Mouse (Mus musculus) midbrain, embryonic 13.5 days (tissue): Measurements from ENCODE around the gene Lrrc17. TPM values are rescaled to one million over a fixed set of nuclear protein-coding genes. Genes with fewer than 3 reads are reported as not detected.

ENCODE experiments used
- ATAC-seq: fragments of 200-750 bp; cut with Nextera tagmentation; 2 replicates; pipeline ENCODE4 v1.8.0; 2017; ENCODE audit warnings: mild to moderate bottlenecking, moderate TSS enrichment, moderate library complexity
- H3K27ac ChIP-seq: fragments of 300-500 bp; sonication (generic); 2 replicates; pipeline ENCODE4 v1.5.1; 2015; ENCODE audit warnings: inconsistent platforms, mild to moderate bottlenecking, moderate library complexity
- H3K27me3 ChIP-seq: fragments of 300-500 bp; sonication (generic); 2 replicates; pipeline ENCODE4 v1.6.1; 2015; ENCODE audit warnings: mild to moderate bottlenecking, inconsistent platforms
- H3K36me3 ChIP-seq: fragments of 300-500 bp; sonication (generic); 2 replicates; pipeline ENCODE4 v1.6.1; 2015; ENCODE audit warnings: mild to moderate bottlenecking, inconsistent platforms
- H3K4me1 ChIP-seq: fragments of 300-500 bp; sonication (generic); replicated peaks from 2 replicates; pipeline ENCODE4 v1.6.1; 2015; ENCODE audit warnings: inconsistent platforms
- H3K4me2 ChIP-seq: fragments of 300-500 bp; sonication (generic); replicated peaks from 2 replicates; pipeline ENCODE4 v1.6.1; 2015; ENCODE audit warnings: moderate library complexity, mild to moderate bottlenecking, inconsistent platforms
- H3K4me3 ChIP-seq: fragments of 300-500 bp; sonication (generic); replicated peaks from 2 replicates; pipeline ENCODE4 v1.5.1; 2015; ENCODE audit warnings: mild to moderate bottlenecking, inconsistent platforms
- H3K9ac ChIP-seq: fragments of 300-500 bp; sonication (generic); replicated peaks from 2 replicates; pipeline ENCODE4 v1.6.1; 2015; ENCODE audit warnings: mild to moderate bottlenecking, inconsistent platforms
- H3K9me3 ChIP-seq: fragments of 300-500 bp; sonication (generic); 2 replicates; pipeline ENCODE4 v1.6.1; 2016; ENCODE audit warnings: mild to moderate bottlenecking, inconsistent platforms
- WGBS: fragments of 180-500 bp; shearing (Covaris S2); methylation state at CpG from one replicate; pipeline ENCODE4 v1.1.7; 2015; 5-methylcytosine and 5-hydroxymethylcytosine counted together
- polyA plus RNA-seq: library from polyadenylated mRNA; unstranded; fragments of >200 nt; fragmentation: Nextera tagmentation; extraction: Ambion mirVana; gene quantifications from 2 replicates; pipeline ENCODE4 v1.2.1, GENCODE M21; 2015

Gene Lrrc17
- polyA plus RNA-seq, 1 experiment from 2014 or later = 9.2 TPM

DNA sequence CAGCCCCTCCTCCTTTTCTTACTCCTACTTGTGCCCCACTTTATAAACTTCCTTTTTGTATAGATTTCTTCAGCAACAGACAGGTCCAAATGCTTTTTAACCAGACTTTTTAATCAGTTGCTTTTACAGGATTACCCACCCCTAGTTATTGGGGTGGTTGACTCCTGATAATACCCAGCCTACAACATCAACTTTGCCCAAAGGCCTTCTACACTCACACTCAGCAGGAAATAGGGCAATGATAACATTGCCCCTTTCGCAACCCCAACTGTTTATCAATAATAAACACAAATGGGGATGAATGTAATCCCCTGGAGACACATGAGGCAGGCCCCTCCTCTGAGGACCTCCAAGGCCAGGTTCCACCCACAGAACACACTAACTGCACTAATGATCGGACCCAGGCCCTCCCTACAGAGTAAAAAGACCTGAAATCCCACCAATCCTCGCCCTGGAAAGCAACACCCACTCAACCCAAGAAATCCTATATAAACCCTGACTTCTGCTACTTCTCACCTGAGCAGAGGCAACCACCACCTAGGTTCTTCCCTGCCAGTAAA, 73.2 kb downstream of the Lrrc17 start:
- H3K36me3 ChIP-seq = no peaks in the 10 kb centered on the region
- WGBS = 78% methylated on average over 3 of the region's 3 CpGs
- no peaks in the 10 kb centered on the region for H3K27me3 ChIP-seq
- H3K4me3 ChIP-seq = no peak overlapping the region
- no peak for ATAC-seq
- H3K9ac ChIP-seq = no peak overlapping the region
- no peaks in the 10 kb centered on the region for H3K4me1 ChIP-seq
- H3K4me2 ChIP-seq = no peak overlapping the region
- H3K27ac ChIP-seq = no peak overlapping the region
- H3K9me3 ChIP-seq = no peaks in the 10 kb centered on the region

Other genes with a start within 250 kb of the Lrrc17 start
- gene Fgl2, start 170.9 kb upstream of the Lrrc17 start, polyA plus RNA-seq = 1.2 and 2.3 TPM in 2 replicates
- 0.22 and 0.62 TPM in 2 replicates for gene Ccdc146, start 118.9 kb upstream of the Lrrc17 start, polyA plus RNA-seq
- gene Fam185a, start 118.6 kb upstream of the Lrrc17 start, polyA plus RNA-seq = 4.7 and 5.0 TPM in 2 replicates
- 0.30 and 0.50 TPM in 2 replicates for gene Fbxl13, start 102.1 kb downstream of the Lrrc17 start, polyA plus RNA-seq
- gene Armc10, start 102.3 kb downstream of the Lrrc17 start, polyA plus RNA-seq = 80.8 and 82.1 TPM in 2 replicates
- 4.7 and 5.4 TPM in 2 replicates for gene Napepld, start 157.8 kb downstream of the Lrrc17 start, polyA plus RNA-seq
- gene Pmpcb, start 193.6 kb downstream of the Lrrc17 start, polyA plus RNA-seq = 91.4 and 94.5 TPM in 2 replicates
- gene Dnajc2, start 241.7 kb downstream of the Lrrc17 start, polyA plus RNA-seq = 81.1 and 87.6 TPM in 2 replicates
- 207 and 215 TPM in 2 replicates for gene Psmc2, start 241.7 kb downstream of the Lrrc17 start, polyA plus RNA-seq